Mouse (Mus musculus): ENCODE data around the gene Pip5k1b.
"Not testable (repeated sequence)": the region's sequence is repeated elsewhere in the genome, so short reads cannot be mapped to it uniquely, and the experiment has no call there.

Gene Pip5k1b

GRCm38 (mm10) chr19:24555466-24555903 lies at the start of gene Pip5k1b:
Gene Pip5k1b, minus strand, starts transcription at chr19:24555872.
- DNase-seq (ENCODE audit: low read depth, low spot score), result no peak

GRCm38 (mm10) chr19:24604105-24604504 lies 48.4 kb upstream of the Pip5k1b start:
- no peak for DNase-seq (ENCODE audit: low read depth, low spot score)

- DNase-seq (ENCODE audit: low read depth, low spot score), result no peak
Observed at GRCm38 (mm10) chr19:24603431-24603830, 47.8 kb upstream of the Pip5k1b start.

- DNase-seq (ENCODE audit: low read depth, low spot score), result no peak
Observed at GRCm38 (mm10) chr19:24586726-24587125, 31.1 kb upstream of the Pip5k1b start.

DNA sequence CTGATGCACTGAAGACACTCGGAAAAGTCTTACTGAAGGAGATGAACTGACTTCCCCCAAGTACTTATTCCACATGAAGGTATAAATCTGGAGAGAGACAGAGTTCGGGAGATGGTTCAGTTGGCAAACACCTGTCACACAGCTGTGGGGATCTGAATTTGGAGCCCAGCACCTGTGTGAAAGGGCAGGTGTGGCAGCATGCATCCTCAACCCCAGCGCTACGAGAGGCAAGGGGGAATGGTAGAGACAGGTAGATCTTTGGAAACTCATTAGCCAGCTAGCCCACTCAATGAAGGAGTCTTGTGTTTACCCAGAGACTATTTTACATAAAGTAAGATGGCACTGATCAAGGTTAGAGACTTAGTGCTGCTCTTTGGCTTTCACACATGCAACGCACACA lies 29.5 kb upstream of the Pip5k1b start:
- no peak for DNase-seq (ENCODE audit: low read depth, low spot score)

GRCm38 (mm10) chr19:24583956-24584355 lies 28.3 kb upstream of the Pip5k1b start:
- DNase-seq (ENCODE audit: low read depth, low spot score), result no peak

DNA sequence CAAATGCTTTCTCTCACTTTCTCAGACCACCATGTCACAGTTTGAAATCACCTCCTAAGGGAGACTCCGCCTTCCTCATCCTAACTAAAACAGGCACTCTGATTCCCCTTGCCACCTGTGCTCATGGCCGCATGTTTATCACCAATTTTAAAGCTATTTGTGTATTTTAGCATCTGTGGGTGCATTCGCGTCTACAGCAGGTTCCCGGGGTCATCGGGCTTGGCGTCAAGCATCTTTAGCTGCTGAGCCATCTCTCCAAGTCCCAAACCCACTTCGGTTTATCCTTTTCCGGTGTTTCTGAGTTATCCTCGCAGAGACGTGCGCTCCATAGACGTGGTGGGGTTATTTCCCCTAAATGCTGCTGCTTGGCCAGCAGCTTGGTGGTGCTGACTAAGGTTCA lies 20.5 kb upstream of the Pip5k1b start:
- no peak for DNase-seq (ENCODE audit: low read depth, low spot score)

GRCm38 (mm10) chr19:24571756-24572181 lies 16.1 kb upstream of the Pip5k1b start:
- DNase-seq (ENCODE audit: low read depth, low spot score), result no peak

- no peak for DNase-seq (ENCODE audit: low read depth, low spot score)
Observed at GRCm38 (mm10) chr19:24570969-24571368, 15.3 kb upstream of the Pip5k1b start.

- no peak for DNase-seq (ENCODE audit: low read depth, low spot score)
Observed at GRCm38 (mm10) chr19:24557456-24557855, 1.8 kb upstream of the Pip5k1b start.

DNA sequence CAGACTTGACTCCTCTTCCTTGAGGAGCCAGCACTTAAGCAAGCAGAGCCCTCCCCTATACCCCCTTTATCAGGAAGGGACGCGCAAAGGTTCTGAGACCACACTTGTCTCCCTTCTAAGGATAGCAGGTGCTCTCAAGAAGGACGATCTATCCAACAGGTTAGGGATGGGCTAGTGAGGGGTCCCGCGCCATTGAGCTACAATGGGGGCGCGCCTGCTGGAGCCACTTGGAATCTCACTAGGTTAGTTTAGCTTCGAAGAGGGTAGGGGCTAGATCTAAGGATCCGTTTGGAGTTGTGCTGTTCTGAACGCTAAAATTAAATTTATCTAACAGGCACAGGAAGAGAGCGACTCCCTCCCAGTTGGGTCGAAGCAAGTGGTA lies 904 bp upstream of the Pip5k1b start:
- no peak for DNase-seq (ENCODE audit: low read depth, low spot score)

DNA sequence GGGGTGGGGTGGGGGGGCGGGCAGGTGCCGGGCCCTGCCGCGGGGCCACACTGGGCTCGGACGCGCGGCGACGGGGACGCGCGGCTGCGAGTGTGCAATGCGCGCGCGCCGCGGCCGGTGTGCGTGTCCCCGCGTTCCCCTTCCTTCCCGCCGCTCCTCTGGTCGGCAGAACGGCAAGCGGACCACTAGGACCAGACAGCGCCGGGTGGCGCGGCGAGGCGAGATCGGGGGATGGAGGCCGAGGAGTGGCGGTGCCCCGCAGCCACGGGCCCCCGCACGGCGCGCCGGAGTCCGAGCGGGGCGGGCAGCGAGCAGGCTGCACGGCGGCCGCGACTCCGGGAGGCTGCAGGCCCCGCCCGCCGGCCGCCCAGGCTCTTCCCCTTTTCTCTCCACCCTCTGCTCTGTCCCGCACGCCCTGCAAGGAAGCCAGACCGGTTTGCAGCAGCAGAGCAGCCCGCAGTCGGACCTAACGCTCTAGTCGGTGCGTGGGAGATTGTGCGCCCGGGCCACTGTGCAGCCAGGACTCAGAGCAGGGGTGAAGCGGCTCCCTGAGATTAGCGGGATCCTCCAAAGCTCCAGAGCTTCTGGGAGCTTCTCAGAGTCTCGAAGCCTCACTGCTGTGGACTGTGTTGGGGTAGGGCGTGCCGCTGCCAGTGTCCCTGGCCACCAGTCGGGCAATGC lies 372 bp upstream of the Pip5k1b start:
- no peak for DNase-seq (ENCODE audit: low read depth, low spot score)

DNA sequence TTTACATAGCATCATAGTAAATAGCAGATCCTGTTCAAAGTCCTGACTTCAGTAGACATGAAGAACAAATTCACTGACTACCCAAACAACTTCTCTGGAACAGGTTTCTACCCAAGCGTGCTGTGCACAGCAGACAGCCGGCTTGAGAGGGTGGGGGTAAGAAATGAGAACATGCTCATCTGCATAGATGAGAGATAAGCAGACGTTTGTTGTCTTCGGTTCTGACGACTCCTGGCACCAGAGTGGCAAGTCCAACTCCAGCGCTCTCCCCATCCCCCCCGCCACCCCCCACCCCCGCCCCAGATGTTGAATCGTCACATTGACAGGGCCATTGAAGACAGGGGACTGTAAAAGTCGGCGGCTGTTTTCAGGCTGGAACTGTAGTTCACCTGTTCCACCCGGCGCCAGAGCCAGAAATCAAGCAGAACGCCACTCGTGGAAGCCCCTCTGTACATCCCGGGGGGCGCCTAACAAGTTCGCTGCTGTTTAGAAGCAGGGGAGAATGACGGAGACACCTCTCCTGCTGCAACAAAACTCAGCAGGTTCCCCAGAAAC lies 684 bp downstream of the Pip5k1b start:
- DNase-seq (ENCODE audit: low read depth, low spot score), result no peak

DNA sequence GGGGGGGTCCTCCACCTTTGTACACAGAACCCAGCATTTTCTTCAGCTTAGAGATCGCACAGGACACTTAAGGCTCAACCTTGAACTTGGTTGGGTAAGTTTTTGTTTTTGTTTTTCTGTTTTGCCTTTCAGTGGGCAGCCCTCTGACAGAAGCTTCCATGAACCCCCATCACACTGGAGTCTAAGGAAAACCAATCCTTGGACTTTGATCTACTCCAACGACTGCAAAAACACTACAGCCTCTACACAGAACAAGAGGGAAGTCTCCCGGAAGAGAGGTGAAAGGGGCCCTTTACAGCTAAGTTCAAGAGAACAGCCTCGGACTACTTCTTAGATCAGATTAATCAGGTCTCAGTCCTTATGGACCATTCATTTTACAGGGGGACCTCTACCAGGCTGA lies 1.2 kb downstream of the Pip5k1b start:
- no peak for DNase-seq (ENCODE audit: low read depth, low spot score)

DNA sequence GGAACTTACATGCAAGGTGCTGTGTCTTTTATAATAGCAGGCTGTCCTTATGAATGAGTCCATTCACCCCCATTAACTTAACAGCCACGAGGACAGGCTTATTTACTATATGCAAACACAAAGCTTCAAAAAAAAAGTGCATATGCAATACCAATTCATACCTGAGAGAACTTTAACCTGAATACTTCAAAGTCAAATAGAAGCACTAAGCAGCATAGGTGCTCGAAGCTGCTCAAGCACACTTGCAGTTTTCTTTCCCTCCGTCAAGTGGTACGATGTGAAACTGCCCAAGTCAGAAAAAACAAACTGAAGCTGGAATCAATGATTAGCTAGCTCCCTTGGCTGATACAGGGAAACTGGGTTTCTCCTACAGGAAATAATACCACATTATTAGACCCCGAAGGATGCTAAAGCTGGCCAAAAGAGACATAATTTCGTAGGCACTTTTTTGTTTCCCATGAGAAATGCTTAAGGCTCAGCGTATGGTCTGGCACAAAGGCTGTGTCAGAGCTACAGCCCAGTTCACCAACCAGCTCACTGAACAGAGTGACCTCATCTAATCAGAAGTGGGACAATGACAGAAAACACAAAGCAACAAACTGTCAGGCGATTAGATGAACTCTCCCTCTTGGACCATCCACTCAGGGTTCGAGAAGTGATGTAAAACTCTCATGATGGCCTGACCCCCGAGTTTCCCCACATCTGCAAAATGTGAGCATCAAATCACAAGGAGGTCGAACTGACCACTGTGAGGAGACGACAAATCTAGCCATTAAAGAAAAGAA lies 2.2 kb downstream of the Pip5k1b start:
- DNase-seq (ENCODE audit: low read depth, low spot score), result no peak

GRCm38 (mm10) chr19:24552641-24553040 lies 3.0 kb downstream of the Pip5k1b start:
- not testable (repeated sequence) for DNase-seq (ENCODE audit: low read depth, low spot score)

DNA sequence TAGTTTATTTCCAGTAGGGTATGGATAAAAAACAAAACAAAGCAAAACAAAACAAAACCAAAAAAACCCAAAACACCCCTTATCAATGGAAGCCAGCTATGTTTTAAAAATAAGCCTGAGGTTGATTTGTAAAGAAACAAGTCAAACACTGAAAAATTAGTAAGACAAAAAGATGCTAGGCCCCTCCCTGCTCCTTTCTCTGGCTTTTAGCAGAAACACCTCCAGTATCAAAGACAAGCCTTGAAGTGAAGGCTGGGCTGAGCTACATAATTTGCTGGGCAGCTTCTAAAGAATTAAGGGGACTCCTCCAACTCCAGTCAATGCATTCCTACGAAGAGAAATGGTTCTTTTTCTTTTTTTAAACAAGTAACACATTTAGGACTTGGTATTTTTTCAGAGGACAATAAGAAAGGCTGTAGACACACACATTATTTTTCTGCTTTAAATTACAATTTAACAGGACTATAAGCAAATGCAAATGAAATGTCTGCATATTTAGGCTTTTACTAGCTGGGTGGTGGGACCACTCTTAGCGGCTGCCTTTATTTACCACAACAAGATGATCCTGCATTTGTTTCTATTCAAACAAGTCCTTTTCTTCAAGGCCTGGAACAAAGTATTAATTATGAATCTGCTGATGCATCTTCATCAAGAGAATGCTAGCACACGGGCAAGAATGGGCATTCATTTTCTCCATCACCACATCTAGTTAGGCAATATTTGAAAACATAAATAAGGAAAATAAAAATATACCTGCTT lies 4.3 kb downstream of the Pip5k1b start:
- no peak for DNase-seq (ENCODE audit: low read depth, low spot score)

- DNase-seq (ENCODE audit: low read depth, low spot score), result no peak
Observed at GRCm38 (mm10) chr19:24550778-24551177, 4.9 kb downstream of the Pip5k1b start.

DNA sequence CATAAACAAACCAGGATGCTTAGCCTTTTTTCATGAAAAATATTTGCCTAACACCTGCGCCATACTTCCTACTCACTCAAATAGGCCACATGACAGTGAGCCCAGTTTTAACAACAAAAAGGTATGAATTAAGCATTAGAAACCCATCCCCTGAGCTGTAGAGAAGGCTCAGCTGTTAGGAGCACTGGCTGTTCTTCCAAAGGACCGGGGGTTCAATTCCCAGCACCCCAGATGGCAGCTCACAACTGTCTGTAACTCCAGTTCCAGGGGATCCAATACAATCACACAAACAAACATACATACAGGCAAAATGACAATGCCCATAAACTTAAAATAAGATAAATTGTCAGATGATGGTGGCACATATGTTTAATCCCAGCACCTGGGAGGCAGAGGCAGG lies 5.7 kb downstream of the Pip5k1b start:
- no peak for DNase-seq (ENCODE audit: low read depth, low spot score)

- no peak for DNase-seq (ENCODE audit: low read depth, low spot score)
Observed at GRCm38 (mm10) chr19:24548337-24548736, 7.3 kb downstream of the Pip5k1b start.

- DNase-seq (ENCODE audit: low read depth, low spot score), result no peak
Observed at GRCm38 (mm10) chr19:24546153-24546552, 9.5 kb downstream of the Pip5k1b start.

Data from skeletal muscle tissue, adult 2 months (tissue).